Mouse (Mus musculus): Measurements from ENCODE around the gene Epha2. TPM values are rescaled to one million over a fixed set of nuclear protein-coding genes. Genes with fewer than 3 reads are reported as not detected.

Epha2 gene
- polyA plus RNA-seq, 1 experiment = 129 TPM

DNA sequence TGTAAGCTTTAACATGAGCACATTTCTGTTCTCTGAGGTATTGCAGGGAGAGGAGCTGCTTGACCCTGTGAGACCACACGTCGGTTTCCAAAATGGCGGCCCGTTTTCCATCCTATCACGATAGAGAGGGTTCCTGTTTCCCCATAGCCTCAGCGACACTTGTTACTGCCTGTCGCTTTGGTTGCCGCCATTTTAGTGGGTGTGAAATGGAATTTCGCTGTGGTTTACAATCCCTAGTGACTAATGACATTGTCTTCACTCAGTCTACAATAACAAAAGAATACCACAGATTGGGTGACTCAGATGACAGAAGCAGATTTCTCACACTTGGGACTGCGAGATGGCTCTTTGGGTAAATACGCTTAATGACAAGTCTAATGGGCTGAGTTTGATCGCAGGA is 44.2 kb downstream of the Epha2 start:
- no peak overlapping the region for H3ac ChIP-seq (ENCODE audit: control insufficient read depth, insufficient read length, low read depth)
- no peaks in the 10 kb centered on the region for H3K79me2 ChIP-seq (ENCODE audit: control insufficient read depth, insufficient read depth)
- H3K36me3 ChIP-seq (ENCODE audit: control insufficient read depth, insufficient read depth) = no peaks in the 10 kb centered on the region
- H3K79me3 ChIP-seq (ENCODE audit: low read depth) = no peaks in the 10 kb centered on the region
- no peaks in the 10 kb centered on the region for H3K27me3 ChIP-seq (ENCODE audit: control insufficient read depth, insufficient read depth, insufficient read length)
- no peak overlapping the region for H3K4me3 ChIP-seq (ENCODE audit: insufficient read depth, poor library complexity, severe bottlenecking)
- TF ChIP-seq CEBPB (IDR thresholded peaks at IDR 0.05; ENCODE audit: low read depth) (peak; percentile 1), FOSL1 (IDR thresholded peaks at IDR 0.05; ENCODE audit: insufficient read depth, low read length, poor library complexity, severe bottlenecking) (peak; percentile 89), CTCF (IDR thresholded peaks at IDR 0.05; ENCODE audit: control insufficient read depth, insufficient read depth, insufficient read length) (no peak), MAX (IDR thresholded peaks at IDR 0.05) (peak; percentile 78), USF1 (IDR thresholded peaks at IDR 0.05; ENCODE audit: low read depth) (no peak), MYOD1 (IDR thresholded peaks at IDR 0.05; ENCODE audit: control insufficient read depth, insufficient read length, low read depth) (peak; percentile 72)

GRCm38 (mm10) chr4:141347365-141347797 is 46.3 kb downstream of the Epha2 start:
- Histone ChIP-seq H3ac (ENCODE audit: control insufficient read depth, insufficient read length, low read depth) (no peak overlapping the region), H3K79me2 (ENCODE audit: control insufficient read depth, insufficient read depth) (no peaks in the 10 kb centered on the region), H3K36me3 (ENCODE audit: control insufficient read depth, insufficient read depth) (no peaks in the 10 kb centered on the region), H3K79me3 (ENCODE audit: low read depth) (no peaks in the 10 kb centered on the region), H3K27me3 (ENCODE audit: control insufficient read depth, insufficient read depth, insufficient read length) (no peaks in the 10 kb centered on the region), H3K4me3 (ENCODE audit: insufficient read depth, poor library complexity, severe bottlenecking) (no peak overlapping the region)
- TF ChIP-seq USF1 (IDR thresholded peaks at IDR 0.05; ENCODE audit: low read depth) (peak; percentile 56), MYOG (IDR thresholded peaks at IDR 0.05; ENCODE audit: control insufficient read depth, extremely low read depth, insufficient read length) (no peak)

DNA sequence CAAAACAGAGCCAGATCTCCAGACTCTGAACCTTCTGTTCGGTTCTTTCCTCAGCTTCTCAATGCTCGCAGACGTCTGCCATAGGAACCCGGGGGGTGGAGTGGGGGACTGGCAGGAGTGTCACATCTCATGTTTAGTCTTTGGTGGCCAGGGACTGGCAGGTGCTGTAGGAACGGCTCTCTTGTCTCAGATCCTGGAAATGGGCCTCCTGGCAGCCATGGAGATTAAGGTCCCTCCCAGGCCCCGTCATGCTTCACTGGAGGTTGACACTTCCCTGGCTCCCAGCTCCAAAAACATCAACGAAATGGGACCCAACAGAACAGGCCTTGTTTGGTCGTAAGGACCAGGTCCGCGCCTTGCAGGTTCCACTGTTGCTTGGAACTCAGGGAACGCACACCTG is 47.6 kb downstream of the Epha2 start:
- TF ChIP-seq MAX (IDR thresholded peaks at IDR 0.05) (no peak), CEBPB (IDR thresholded peaks at IDR 0.05; ENCODE audit: low read depth) (no peak), CTCF (IDR thresholded peaks at IDR 0.05; ENCODE audit: control insufficient read depth, insufficient read depth, insufficient read length) (no peak), MYOD1 (IDR thresholded peaks at IDR 0.05; ENCODE audit: control insufficient read depth, insufficient read length, low read depth) (no peak), MYOG (IDR thresholded peaks at IDR 0.05; ENCODE audit: control insufficient read depth, extremely low read depth, insufficient read length) (no peak), FOSL1 (IDR thresholded peaks at IDR 0.05; ENCODE audit: insufficient read depth, low read length, poor library complexity, severe bottlenecking) (no peak), USF1 (IDR thresholded peaks at IDR 0.05; ENCODE audit: low read depth) (no peak)
- no peak overlapping the region for H3ac ChIP-seq (ENCODE audit: control insufficient read depth, insufficient read length, low read depth)
- H3K27me3 ChIP-seq (ENCODE audit: control insufficient read depth, insufficient read depth, insufficient read length) = no peaks in the 10 kb centered on the region
- H3K79me2 ChIP-seq (ENCODE audit: control insufficient read depth, insufficient read depth) = no peaks in the 10 kb centered on the region
- H3K36me3 ChIP-seq (ENCODE audit: control insufficient read depth, insufficient read depth) = no peaks in the 10 kb centered on the region
- no peaks in the 10 kb centered on the region for H3K79me3 ChIP-seq (ENCODE audit: low read depth)
- no peak overlapping the region for H3K4me3 ChIP-seq (ENCODE audit: insufficient read depth, poor library complexity, severe bottlenecking)

- Histone ChIP-seq H3ac (ENCODE audit: control insufficient read depth, insufficient read length, low read depth) (no peak overlapping the region), H3K27me3 (ENCODE audit: control insufficient read depth, insufficient read depth, insufficient read length) (no peaks in the 10 kb centered on the region), H3K4me3 (ENCODE audit: insufficient read depth, poor library complexity, severe bottlenecking) (no peak overlapping the region), H3K79me2 (ENCODE audit: control insufficient read depth, insufficient read depth) (no peaks in the 10 kb centered on the region), H3K79me3 (ENCODE audit: low read depth) (no peaks in the 10 kb centered on the region), H3K36me3 (ENCODE audit: control insufficient read depth, insufficient read depth) (no peaks in the 10 kb centered on the region)
- no peak for TF ChIP-seq USF1 (IDR thresholded peaks at IDR 0.05; ENCODE audit: low read depth)
- no peak for TF ChIP-seq CTCF (IDR thresholded peaks at IDR 0.05; ENCODE audit: control insufficient read depth, insufficient read depth, insufficient read length)
- no peak for TF ChIP-seq FOSL1 (IDR thresholded peaks at IDR 0.05; ENCODE audit: insufficient read depth, low read length, poor library complexity, severe bottlenecking)
- TF ChIP-seq MYOG (IDR thresholded peaks at IDR 0.05; ENCODE audit: control insufficient read depth, extremely low read depth, insufficient read length) = no peak
- TF ChIP-seq MAX (IDR thresholded peaks at IDR 0.05) = no peak
- TF ChIP-seq CEBPB (IDR thresholded peaks at IDR 0.05; ENCODE audit: low read depth) = no peak
Measured at GRCm38 (mm10) chr4:141350015-141350414, 49.0 kb downstream of the Epha2 start.

DNA sequence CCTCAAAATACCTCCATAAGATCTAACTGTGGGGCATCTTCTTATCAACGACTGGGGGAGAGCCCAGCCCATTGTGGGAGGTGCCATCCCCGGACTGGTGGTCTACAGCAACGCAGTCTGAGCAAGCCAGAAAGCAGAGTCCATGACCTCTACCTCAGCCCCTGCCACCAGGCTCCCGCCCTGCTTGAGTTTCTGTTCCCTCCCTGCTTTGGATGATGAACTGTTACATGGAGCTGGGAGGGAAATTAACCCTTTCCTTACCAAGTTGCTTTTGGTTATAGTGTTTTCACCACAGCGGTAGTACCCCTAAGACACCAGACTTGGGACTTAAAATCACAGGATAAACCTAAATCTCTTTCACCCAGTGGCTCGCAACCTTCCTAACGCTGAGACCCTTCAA is 50.9 kb downstream of the Epha2 start:
- no peaks in the 10 kb centered on the region for H3K79me2 ChIP-seq (ENCODE audit: control insufficient read depth, insufficient read depth)

DNA sequence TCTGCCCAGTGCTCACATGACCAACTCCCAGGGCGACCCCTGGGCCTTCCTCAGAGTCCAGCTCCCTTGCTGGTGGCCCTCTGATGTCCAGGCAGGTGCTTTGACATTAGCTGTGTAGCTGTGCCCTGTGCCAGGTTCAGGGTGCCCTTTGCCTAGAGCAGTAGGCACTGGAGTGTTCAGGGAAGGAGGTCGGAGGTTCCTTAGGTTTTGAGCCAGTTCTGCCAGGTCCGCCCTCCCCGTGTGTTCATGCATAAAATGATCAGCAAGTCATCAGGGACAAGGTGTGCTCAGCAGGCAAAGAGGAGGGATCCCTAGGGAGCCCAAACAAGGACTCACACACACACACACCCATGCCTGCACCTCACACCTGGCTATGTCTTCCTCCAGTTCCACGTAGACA is 51.9 kb downstream of the Epha2 start:
- Histone ChIP-seq H3K79me2 (ENCODE audit: control insufficient read depth, insufficient read depth) (no peaks in the 10 kb centered on the region), H3K4me3 (ENCODE audit: insufficient read depth, poor library complexity, severe bottlenecking) (no peak overlapping the region), H3ac (ENCODE audit: control insufficient read depth, insufficient read length, low read depth) (no peak overlapping the region), H3K27me3 (ENCODE audit: control insufficient read depth, insufficient read depth, insufficient read length) (no peaks in the 10 kb centered on the region), H3K36me3 (ENCODE audit: control insufficient read depth, insufficient read depth) (no peaks in the 10 kb centered on the region), H3K79me3 (ENCODE audit: low read depth) (no peaks in the 10 kb centered on the region)
- TF ChIP-seq MYOG (IDR thresholded peaks at IDR 0.05; ENCODE audit: control insufficient read depth, extremely low read depth, insufficient read length) = no peak
- TF ChIP-seq CEBPB (IDR thresholded peaks at IDR 0.05; ENCODE audit: low read depth) = no peak
- no peak for TF ChIP-seq MAX (IDR thresholded peaks at IDR 0.05)
- no peak for TF ChIP-seq USF1 (IDR thresholded peaks at IDR 0.05; ENCODE audit: low read depth)
- TF ChIP-seq MYOD1 (IDR thresholded peaks at IDR 0.05; ENCODE audit: control insufficient read depth, insufficient read length, low read depth) = no peak
- TF ChIP-seq FOSL1 (IDR thresholded peaks at IDR 0.05; ENCODE audit: insufficient read depth, low read length, poor library complexity, severe bottlenecking) = no peak
- no peak for TF ChIP-seq CTCF (IDR thresholded peaks at IDR 0.05; ENCODE audit: control insufficient read depth, insufficient read depth, insufficient read length)

More for the DNA sequence above, 50.9 kb downstream of the Epha2 start:
- no peaks in the 10 kb centered on the region for H3K36me3 ChIP-seq (ENCODE audit: control insufficient read depth, insufficient read depth)
- no peaks in the 10 kb centered on the region for H3K79me3 ChIP-seq (ENCODE audit: low read depth)
- no peaks in the 10 kb centered on the region for H3K27me3 ChIP-seq (ENCODE audit: control insufficient read depth, insufficient read depth, insufficient read length)
- H3K4me3 ChIP-seq (ENCODE audit: insufficient read depth, poor library complexity, severe bottlenecking) = no peak overlapping the region
- TF ChIP-seq MYOD1 (IDR thresholded peaks at IDR 0.05; ENCODE audit: control insufficient read depth, insufficient read length, low read depth) = no peak
- TF ChIP-seq FOSL1 (IDR thresholded peaks at IDR 0.05; ENCODE audit: insufficient read depth, low read length, poor library complexity, severe bottlenecking) = no peak
- no peak for TF ChIP-seq MYOG (IDR thresholded peaks at IDR 0.05; ENCODE audit: control insufficient read depth, extremely low read depth, insufficient read length)
- TF ChIP-seq MAX (IDR thresholded peaks at IDR 0.05) = no peak
- TF ChIP-seq USF1 (IDR thresholded peaks at IDR 0.05; ENCODE audit: low read depth) = no peak
- no peak for TF ChIP-seq CTCF (IDR thresholded peaks at IDR 0.05; ENCODE audit: control insufficient read depth, insufficient read depth, insufficient read length)
- TF ChIP-seq CEBPB (IDR thresholded peaks at IDR 0.05; ENCODE audit: low read depth) = no peak
- no peak overlapping the region for H3ac ChIP-seq (ENCODE audit: control insufficient read depth, insufficient read length, low read depth)

Data from C2C12 (cell line).